Mouse (Mus musculus) heart, embryonic 12.5 days (tissue): ENCODE measurements around the gene Ankrd36. TPM values are rescaled to one million over a fixed set of nuclear protein-coding genes. Genes with fewer than 3 reads are reported as not detected.
A peak's percentile ranks its signal among the peaks of the same experiment; 100 is the strongest.
"Not testable (repeated sequence)": the region's sequence is repeated elsewhere in the genome, so short reads cannot be mapped to it uniquely, and the experiment has no call there.

Source experiments
- ATAC-seq: fragments of 200-750 bp; cut with Nextera tagmentation; 2 replicates; pipeline ENCODE4 v1.8.0; 2017; ENCODE audit warnings: moderate TSS enrichment, moderate library complexity; ENCODE audit not compliant: insufficient number of reproducible peaks, low FRiP score
- H3K27ac ChIP-seq: fragments of 300-500 bp; sonication (generic); 2 replicates; pipeline ENCODE4 v1.5.1; 2016; ENCODE audit warnings: mild to moderate bottlenecking, moderate library complexity; ENCODE audit not compliant: poor library complexity, severe bottlenecking
- H3K27me3 ChIP-seq: fragments of 300-500 bp; sonication (generic); replicated peaks from 2 replicates; pipeline ENCODE4 v1.6.1; 2016; ENCODE audit warnings: mild to moderate bottlenecking, moderate library complexity
- H3K36me3 ChIP-seq: fragments of 300-500 bp; sonication (generic); 2 replicates; pipeline ENCODE4 v1.6.1; 2016; ENCODE audit warnings: mild to moderate bottlenecking, moderate library complexity
- H3K4me1 ChIP-seq: fragments of 300-500 bp; sonication (generic); replicated peaks from 2 replicates; pipeline ENCODE4 v1.6.1; 2016; ENCODE audit warnings: mild to moderate bottlenecking
- H3K4me2 ChIP-seq: fragments of 300-500 bp; sonication (generic); 2 replicates; pipeline ENCODE4 v1.6.1; 2016; ENCODE audit warnings: mild to moderate bottlenecking, moderate library complexity
- H3K4me3 ChIP-seq: fragments of 300-500 bp; sonication (generic); 2 replicates; pipeline ENCODE4 v1.5.1; 2016; ENCODE audit warnings: mild to moderate bottlenecking
- H3K9ac ChIP-seq: fragments of 300-500 bp; sonication (generic); 2 replicates; pipeline ENCODE4 v1.6.1; 2016; ENCODE audit warnings: mild to moderate bottlenecking, moderate library complexity
- H3K9me3 ChIP-seq: fragments of 300-500 bp; sonication (generic); replicated peaks from 2 replicates; pipeline ENCODE4 v1.6.1; 2016; ENCODE audit warnings: mild to moderate bottlenecking, moderate library complexity
- WGBS: fragments of 180-500 bp; shearing (Covaris S2); methylation state at CpG from one replicate; pipeline ENCODE4 v1.1.7; 2016; 5-methylcytosine and 5-hydroxymethylcytosine counted together
- polyA plus RNA-seq: library from polyadenylated mRNA; unstranded; fragments of >200 nt; fragmentation: Nextera tagmentation; extraction: Ambion mirVana; gene quantifications from 2 replicates; pipeline ENCODE4 v1.2.1, GENCODE M21; 2016

The Ankrd36 gene
- polyA plus RNA-seq, 1 experiment from 2014 or later: 0.18 TPM

- no peak for ATAC-seq
- H3K9me3 ChIP-seq: no peaks in the 10 kb centered on the region
- no peak overlapping the region for H3K4me2 ChIP-seq
- no peaks in the 10 kb centered on the region for H3K27me3 ChIP-seq
- H3K27ac ChIP-seq: no peak overlapping the region
- peaks cover 82% of the 10 kb centered on the region for H3K36me3 ChIP-seq
- 70% methylated on average over 6 of the region's 6 CpGs for WGBS
- H3K4me1 ChIP-seq: peaks cover 5% of the 10 kb centered on the region
- no peak overlapping the region for H3K4me3 ChIP-seq
- H3K9ac ChIP-seq: no peak overlapping the region
These were observed 38.8 kb upstream of the Ankrd36 start for GRCm38 (mm10) chr11:5530717-5531116.

- Histone ChIP-seq H3K9me3 (no peaks in the 10 kb centered on the region), H3K4me2 (no peak overlapping the region), H3K36me3 (peaks cover 66% of the 10 kb centered on the region), H3K4me1 (peaks cover 5% of the 10 kb centered on the region), H3K27me3 (no peaks in the 10 kb centered on the region), H3K9ac (no peak overlapping the region), H3K4me3 (no peak overlapping the region), H3K27ac (no peak overlapping the region)
- 68% methylated on average over 5 of the region's 5 CpGs for WGBS
- ATAC-seq: 0 out of 2 replicates have a peak, but pooled peaks have one; percentile 6
These were observed 36.4 kb upstream of the Ankrd36 start for GRCm38 (mm10) chr11:5533108-5533507.

- H3K27me3 ChIP-seq, ATAC-seq, H3K4me2 ChIP-seq, H3K4me3 ChIP-seq, H3K9me3 ChIP-seq, H3K9ac ChIP-seq, H3K27ac ChIP-seq: not testable (repeated sequence)
- H3K4me1 ChIP-seq: peaks cover 16% of the 10 kb centered on the region
- peaks cover 43% of the 10 kb centered on the region for H3K36me3 ChIP-seq
- WGBS: 95% methylated on average over 4 of the region's 4 CpGs
These were observed 32.0 kb upstream of the Ankrd36 start for GRCm38 (mm10) chr11:5537454-5537853.

- peaks cover 11% of the 10 kb centered on the region for H3K4me1 ChIP-seq
- ATAC-seq: no peak
- no peak overlapping the region for H3K27ac ChIP-seq
- H3K4me3 ChIP-seq: peak overlapping the region; percentile 97; the same call in 1 of the 2 replicates
- no peaks in the 10 kb centered on the region for H3K9me3 ChIP-seq
- WGBS: 54% methylated on average over 4 of the region's 4 CpGs
- peaks cover 14% of the 10 kb centered on the region for H3K36me3 ChIP-seq
- H3K9ac ChIP-seq: peak overlapping the region; percentile 96; the same call in 1 of the 2 replicates
- H3K4me2 ChIP-seq: peak overlapping the region; percentile 81
- H3K27me3 ChIP-seq: no peaks in the 10 kb centered on the region
These were observed 29.2 kb upstream of the Ankrd36 start for GRCm38 (mm10) chr11:5540331-5540730.

GRCm38 (mm10) chr11:5541230-5541798, 28.2 kb upstream of the Ankrd36 start:
- peak overlapping the region; percentile 97 for H3K4me3 ChIP-seq
- H3K9me3 ChIP-seq: no peaks in the 10 kb centered on the region
- H3K27me3 ChIP-seq: no peaks in the 10 kb centered on the region
- 1% methylated on average over 28 of the region's 28 CpGs for WGBS
- H3K36me3 ChIP-seq: peaks cover 12% of the 10 kb centered on the region
- H3K4me1 ChIP-seq: peaks cover 11% of the 10 kb centered on the region
- peak overlapping the region; percentile 96 for H3K9ac ChIP-seq
- ATAC-seq: no peak
- H3K27ac ChIP-seq: peak overlapping the region; percentile 78
- peak overlapping the region; percentile 81 for H3K4me2 ChIP-seq

- under 1% methylated on average over 65 of the region's 65 CpGs for WGBS
- Histone ChIP-seq H3K27me3 (no peaks in the 10 kb centered on the region), H3K4me2 (peak within 1 kb of the TSS; percentile 81), H3K4me1 (peaks cover 11% of the 10 kb centered on the region), H3K9ac (peak within 1 kb of the TSS; percentile 96), H3K27ac (peak within 1 kb of the TSS; percentile 78), H3K9me3 (no peaks in the 10 kb centered on the region), H3K36me3 (peaks cover 10% of the 10 kb centered on the region), H3K4me3 (peak within 1 kb of the TSS; percentile 97)
- ATAC-seq: peak; percentile 99
These were observed 27.5 kb upstream of the Ankrd36 start, which contains the start of gene Ccdc117 for GRCm38 (mm10) chr11:5541799-5542481. Ccdc117 (minus strand) TSS chr11:5542187.

- H3K27me3 ChIP-seq: no peaks in the 10 kb centered on the region
- peaks cover 3% of the 10 kb centered on the region for H3K9me3 ChIP-seq
- 50% methylated on average over 5 of the region's 5 CpGs for WGBS
- peak overlapping the region; percentile 97 for H3K4me3 ChIP-seq
- no peak for ATAC-seq
- H3K4me1 ChIP-seq: peaks cover 11% of the 10 kb centered on the region
- H3K27ac ChIP-seq: no peak overlapping the region
- H3K4me2 ChIP-seq: peak overlapping the region; percentile 81
- peaks cover 10% of the 10 kb centered on the region for H3K36me3 ChIP-seq
- H3K9ac ChIP-seq: no peak overlapping the region
These were observed 26.9 kb upstream of the Ankrd36 start for GRCm38 (mm10) chr11:5542482-5543185.

- no peak overlapping the region for H3K9ac ChIP-seq
- H3K4me3 ChIP-seq: no peak overlapping the region
- no peak overlapping the region for H3K27ac ChIP-seq
- peaks cover 8% of the 10 kb centered on the region for H3K36me3 ChIP-seq
- peaks cover 8% of the 10 kb centered on the region for H3K9me3 ChIP-seq
- H3K4me2 ChIP-seq: no peak overlapping the region
- WGBS: 62% methylated on average over 1 of the region's 1 CpGs
- ATAC-seq: no peak
- H3K27me3 ChIP-seq: no peaks in the 10 kb centered on the region
- H3K4me1 ChIP-seq: peaks cover 11% of the 10 kb centered on the region
These were observed 26.2 kb upstream of the Ankrd36 start for GRCm38 (mm10) chr11:5543281-5543680.

GRCm38 (mm10) chr11:5544709-5545108, 24.8 kb upstream of the Ankrd36 start:
- not testable (repeated sequence) for H3K4me2 ChIP-seq, H3K27me3 ChIP-seq, H3K4me3 ChIP-seq, H3K36me3 ChIP-seq, H3K9ac ChIP-seq, ATAC-seq, H3K27ac ChIP-seq
- whole genome bisulfite sequencing: 78% methylated on average over 1 of the region's 1 CpGs
- peaks cover 11% of the 10 kb centered on the region for H3K4me1 ChIP-seq
- peaks cover 19% of the 10 kb centered on the region for H3K9me3 ChIP-seq

- H3K27me3 ChIP-seq: no peaks in the 10 kb centered on the region
- H3K9me3 ChIP-seq: peaks cover 20% of the 10 kb centered on the region
- no peaks in the 10 kb centered on the region; the same call in 1 of the 2 replicates for H3K36me3 ChIP-seq
- no peak overlapping the region for H3K9ac ChIP-seq
- H3K27ac ChIP-seq: no peak overlapping the region
- 72% methylated on average over 4 of the region's 4 CpGs for WGBS
- peaks cover 8% of the 10 kb centered on the region for H3K4me1 ChIP-seq
- ATAC-seq: no peak
- H3K4me3 ChIP-seq: no peak overlapping the region
- no peak overlapping the region for H3K4me2 ChIP-seq
These were observed 24.0 kb upstream of the Ankrd36 start for GRCm38 (mm10) chr11:5545457-5545856.

GRCm38 (mm10) chr11:5546693-5547092, 22.8 kb upstream of the Ankrd36 start:
- Histone ChIP-seq H3K27me3 (no peaks in the 10 kb centered on the region), H3K4me1 (no peaks in the 10 kb centered on the region), H3K4me3 (no peak overlapping the region), H3K4me2 (no peak overlapping the region), H3K27ac (no peak overlapping the region), H3K9ac (no peak overlapping the region), H3K9me3 (peaks cover 20% of the 10 kb centered on the region), H3K36me3 (no peaks in the 10 kb centered on the region)
- ATAC-seq: no peak
- WGBS: 67% methylated on average over 3 of the region's 3 CpGs
